Mouse (Mus musculus) urinary bladder, postnatal 4 days (tissue): ENCODE data around the gene Rpl10l.

Experiments
- DNase-seq, 2 experiments: peaks; one replicate each; pipeline ENCODE4 v3.0.0; 2021 to 2022; ENCODE audit warnings: low spot score in 2 of 2

The Rpl10l gene

GRCm38 (mm10) chr12:66283991-66284622 lies at the start of gene Rpl10l:
Rpl10l (minus strand) TSS chr12:66284401.
- no peak for DNase-seq

- DNase-seq, result no peak
Observed at GRCm38 (mm10) chr12:66275890-66276289, 8.3 kb downstream of the Rpl10l start.

- DNase-seq, result no peak
Observed at GRCm38 (mm10) chr12:66245461-66246099, 38.6 kb downstream of the Rpl10l start.

- DNase-seq, result no peak
Observed at GRCm38 (mm10) chr12:66234158-66234557, 50.0 kb downstream of the Rpl10l start.
